Mouse (Mus musculus) liver, embryonic 13.5 days (tissue): ENCODE measurements at regions not wholly inside any gene's neighbourhood (a gene's known extent, or its start where the extent isn't known, plus 50 kb on each side); places are given as distances from the start of the nearest gene placed in this dataset.
A peak's percentile ranks its signal among the peaks of the same experiment; 100 is the strongest.

Experiments used
- ATAC-seq: fragments of 200-750 bp; cut with Nextera tagmentation; 2 replicates; pipeline ENCODE4 v1.8.0; 2017; ENCODE audit warnings: low read depth, mild to moderate bottlenecking, moderate number of reproducible peaks, moderate library complexity
- DNase-seq: peaks from one replicate; pipeline ENCODE4 v3.0.0; 2022
- H3K27ac ChIP-seq: fragments of 300-500 bp; sonication (generic); 2 replicates; pipeline ENCODE4 v1.5.1; 2015; ENCODE audit warnings: moderate library complexity, mild to moderate bottlenecking, inconsistent platforms
- H3K27me3 ChIP-seq: fragments of 300-500 bp; sonication (generic); 2 replicates; pipeline ENCODE4 v1.6.1; 2015; ENCODE audit warnings: mild to moderate bottlenecking, inconsistent platforms
- H3K36me3 ChIP-seq: fragments of 300-500 bp; sonication (generic); 2 replicates; pipeline ENCODE4 v1.6.1; 2015; ENCODE audit warnings: mild to moderate bottlenecking, inconsistent platforms
- H3K4me1 ChIP-seq: fragments of 300-500 bp; sonication (generic); replicated peaks from 2 replicates; pipeline ENCODE4 v1.6.1; 2015; ENCODE audit warnings: inconsistent platforms
- H3K4me2 ChIP-seq: fragments of 300-500 bp; sonication (generic); 2 replicates; pipeline ENCODE4 v1.6.1; 2015; ENCODE audit warnings: inconsistent platforms, mild to moderate bottlenecking, moderate library complexity
- H3K4me3 ChIP-seq: fragments of 300-500 bp; sonication (generic); replicated peaks from 2 replicates; pipeline ENCODE4 v1.5.1; 2015; ENCODE audit warnings: mild to moderate bottlenecking, inconsistent platforms
- H3K9ac ChIP-seq: fragments of 300-500 bp; sonication (generic); 2 replicates; pipeline ENCODE4 v1.6.1; 2015; ENCODE audit warnings: mild to moderate bottlenecking, inconsistent platforms
- H3K9me3 ChIP-seq: fragments of 300-500 bp; sonication (generic); replicated peaks from 2 replicates; pipeline ENCODE4 v1.6.1; 2016; ENCODE audit warnings: inconsistent platforms
- WGBS: fragments of 180-500 bp; shearing (Covaris S2); methylation state at CpG from one replicate; pipeline ENCODE4 v1.1.7; 2015; ENCODE audit not compliant: insufficient replicate concordance; 5-methylcytosine and 5-hydroxymethylcytosine counted together

DNA sequence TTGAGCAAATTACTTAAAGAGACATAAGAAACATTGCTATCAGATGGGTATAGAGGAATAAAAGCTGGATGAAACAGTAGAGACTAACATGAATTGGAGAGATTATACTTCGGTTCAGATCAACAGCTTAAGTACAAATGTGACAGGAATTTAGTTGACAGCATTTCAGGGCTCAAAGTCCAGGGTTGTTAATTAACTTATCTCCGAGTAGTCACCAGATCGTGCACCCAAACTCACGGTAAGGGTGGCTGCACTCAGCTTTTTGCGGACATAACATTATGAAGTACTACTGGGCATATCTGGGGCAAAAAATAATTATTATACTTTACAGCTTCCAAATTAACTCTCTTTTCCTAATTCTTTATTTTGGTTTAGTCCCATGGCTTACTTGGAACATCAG is 1409.3 kb upstream of the A1bg start:
- WGBS, result 63% methylated on average over 5 of the region's 5 CpGs
- Histone ChIP-seq H3K36me3 (no peaks in the 10 kb centered on the region), H3K4me1 (peaks cover 45% of the 10 kb centered on the region), H3K27me3 (no peaks in the 10 kb centered on the region), H3K4me3 (no peak overlapping the region), H3K27ac (no peak overlapping the region), H3K9ac (no peak overlapping the region), H3K9me3 (no peaks in the 10 kb centered on the region), H3K4me2 (no peak overlapping the region)
- ATAC-seq (no peak), DNase-seq (no peak)

DNA sequence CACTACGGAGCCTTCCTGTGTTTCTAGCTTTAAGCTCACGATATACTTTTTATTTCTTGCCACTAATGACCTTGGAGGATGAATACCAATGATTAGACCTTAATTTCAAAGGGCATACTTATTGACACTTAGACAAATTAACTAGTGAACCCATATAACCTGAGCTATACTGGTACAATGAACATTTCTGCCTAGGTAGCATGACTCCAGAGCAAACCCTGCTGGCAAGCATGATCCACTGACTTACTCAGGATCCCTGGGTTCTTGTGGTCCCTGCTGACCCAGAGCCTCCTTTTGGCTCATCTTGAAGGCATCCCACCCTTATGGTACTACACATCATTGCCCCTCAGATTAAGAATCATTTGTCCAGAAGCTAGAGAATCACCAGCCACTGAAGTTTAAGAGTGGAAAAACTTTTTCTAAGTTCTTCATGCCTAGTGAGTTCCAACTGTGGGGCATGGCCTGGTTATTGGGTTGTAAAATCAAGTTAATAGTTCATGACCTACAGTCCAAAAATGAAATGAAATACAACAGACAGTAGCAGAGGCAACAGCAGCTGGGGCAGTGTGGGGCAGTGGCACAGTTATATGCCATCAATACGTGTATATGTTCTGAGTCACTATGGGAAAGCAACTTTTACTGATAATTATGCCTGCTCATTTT is 1408.5 kb upstream of the A1bg start:
- no peak overlapping the region for H3K9ac ChIP-seq
- H3K4me1 ChIP-seq, result peaks cover 53% of the 10 kb centered on the region
- no peak overlapping the region for H3K4me2 ChIP-seq
- DNase-seq (no peak), ATAC-seq (no peak)
- H3K4me3 ChIP-seq, result no peak overlapping the region
- 65% methylated on average over 3 of the region's 3 CpGs for WGBS
- no peak overlapping the region for H3K27ac ChIP-seq
- H3K27me3 ChIP-seq, result no peaks in the 10 kb centered on the region
- no peaks in the 10 kb centered on the region for H3K36me3 ChIP-seq
- H3K9me3 ChIP-seq, result no peaks in the 10 kb centered on the region

DNA sequence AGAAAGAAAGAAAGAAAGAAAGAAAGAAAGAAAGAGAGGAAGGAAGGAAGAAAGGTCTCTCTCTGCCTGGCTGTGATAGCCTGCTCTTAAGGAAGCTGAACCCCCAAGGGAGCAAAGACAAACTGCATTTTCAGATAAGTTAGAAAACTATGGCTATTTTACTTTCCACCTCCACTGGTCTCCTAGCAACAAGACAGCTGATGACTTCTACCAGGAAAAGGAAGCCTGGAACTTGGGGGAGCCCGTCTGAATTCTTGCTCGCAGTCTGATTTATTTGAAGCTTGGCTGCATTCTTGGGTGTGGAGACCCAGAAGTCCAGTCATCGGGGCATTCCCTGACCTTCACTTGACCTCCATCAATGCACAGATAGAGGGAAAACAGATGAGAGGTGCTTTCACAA is 1406.1 kb upstream of the A1bg start:
- no peaks in the 10 kb centered on the region for H3K36me3 ChIP-seq
- DNase-seq (peak; percentile 8), ATAC-seq (peak; percentile 53)
- H3K4me2 ChIP-seq, result peak overlapping the region; percentile 48
- peaks cover 50% of the 10 kb centered on the region for H3K4me1 ChIP-seq
- H3K4me3 ChIP-seq, result peak overlapping the region; percentile 16; the same call in 1 of the 2 replicates
- peak overlapping the region; percentile 8 for H3K9ac ChIP-seq
- peak overlapping the region; percentile 62 for H3K27ac ChIP-seq
- no peaks in the 10 kb centered on the region for H3K9me3 ChIP-seq
- H3K27me3 ChIP-seq, result no peaks in the 10 kb centered on the region
- WGBS, result 10% methylated on average over 3 of the region's 3 CpGs

DNA sequence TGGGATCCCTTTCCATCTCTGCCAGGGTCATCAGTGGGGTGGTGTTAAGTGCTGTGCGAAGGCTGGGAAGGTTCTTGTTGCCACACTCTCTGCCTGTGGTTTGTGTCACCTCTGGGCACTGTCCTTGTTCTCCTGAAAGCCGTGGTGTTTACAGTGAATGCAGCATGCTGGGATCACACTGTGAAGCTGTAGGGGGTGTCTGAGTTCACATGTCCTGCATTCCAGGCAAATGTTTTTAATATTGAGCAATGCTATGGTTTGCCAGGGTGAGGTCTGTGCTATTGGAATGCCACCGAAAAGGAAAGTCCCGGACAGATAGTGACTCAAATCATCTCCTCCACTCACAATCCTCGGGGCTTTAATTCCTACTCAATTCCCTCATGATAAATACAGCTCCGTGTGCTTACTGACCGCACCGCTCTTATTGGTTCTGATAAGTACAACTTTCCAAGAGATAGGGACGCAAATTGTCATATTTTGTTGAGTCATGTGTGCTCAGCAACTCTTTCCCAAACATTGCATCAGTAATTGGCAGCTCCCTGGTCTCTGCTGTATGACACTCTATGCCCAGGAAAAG is 1405.6 kb upstream of the A1bg start:
- peak; percentile 86 for ATAC-seq
- DNase-seq, result peak; percentile 35
- Histone ChIP-seq H3K9me3 (no peaks in the 10 kb centered on the region), H3K4me2 (peak overlapping the region; percentile 48), H3K36me3 (no peaks in the 10 kb centered on the region), H3K4me3 (peak overlapping the region; percentile 16; the same call in 1 of the 2 replicates), H3K4me1 (peaks cover 50% of the 10 kb centered on the region), H3K27ac (peak overlapping the region; percentile 62; the same call in 1 of the 2 replicates), H3K27me3 (no peaks in the 10 kb centered on the region), H3K9ac (peak overlapping the region; percentile 8; the same call in 1 of the 2 replicates)
- WGBS, result 9% methylated on average over 9 of the region's 9 CpGs

DNA sequence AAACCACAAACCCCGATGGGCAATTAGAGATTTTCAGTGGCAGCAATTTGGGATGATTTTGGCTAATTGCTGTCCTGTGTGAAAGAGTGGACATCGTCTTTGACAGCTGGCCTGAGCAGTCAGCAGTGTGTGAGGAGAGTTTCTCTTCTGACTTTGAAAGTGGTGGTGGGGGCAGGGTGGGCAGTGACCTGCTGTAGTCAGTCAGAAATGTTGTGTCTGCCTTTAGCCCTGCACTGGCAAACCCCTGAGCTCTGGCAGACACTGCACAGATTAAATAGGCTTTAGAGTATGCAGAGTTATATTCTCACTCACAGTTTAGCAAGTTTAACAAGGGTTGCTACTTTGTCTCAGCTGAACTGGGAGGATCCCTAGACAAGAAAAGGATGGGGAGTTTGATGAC is 1404.7 kb upstream of the A1bg start:
- no peaks in the 10 kb centered on the region for H3K27me3 ChIP-seq
- DNase-seq (no peak), ATAC-seq (no peak)
- WGBS, result 60% methylated on average over 2 of the region's 2 CpGs
- H3K36me3 ChIP-seq, result no peaks in the 10 kb centered on the region
- peaks cover 48% of the 10 kb centered on the region for H3K4me1 ChIP-seq
- H3K9me3 ChIP-seq, result no peaks in the 10 kb centered on the region
- no peak overlapping the region for H3K27ac ChIP-seq
- H3K4me2 ChIP-seq, result no peak overlapping the region
- H3K4me3 ChIP-seq, result no peak overlapping the region
- H3K9ac ChIP-seq, result no peak overlapping the region

DNA sequence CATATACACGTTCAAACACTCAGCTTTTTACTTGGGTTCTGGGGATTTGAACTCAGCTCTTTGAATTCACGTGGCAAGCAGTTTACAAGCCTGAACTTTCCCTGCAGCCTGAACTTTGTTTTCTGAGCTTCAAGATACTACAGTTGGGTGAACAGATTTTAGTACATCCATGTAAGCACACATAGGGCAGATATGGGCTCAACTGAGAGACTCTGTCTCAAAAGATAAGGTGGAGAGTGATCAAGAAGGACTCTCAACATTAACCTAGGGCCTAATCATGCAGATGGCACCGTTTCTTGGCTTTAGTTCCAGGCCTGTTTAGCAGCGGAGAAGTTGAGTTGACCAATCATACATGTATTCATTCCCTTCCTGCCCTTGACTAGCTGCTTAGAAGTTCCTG is 1403.7 kb upstream of the A1bg start:
- H3K9me3 ChIP-seq, result no peaks in the 10 kb centered on the region
- DNase-seq (no peak), ATAC-seq (no peak)
- peaks cover 44% of the 10 kb centered on the region for H3K4me1 ChIP-seq
- H3K36me3 ChIP-seq, result no peaks in the 10 kb centered on the region
- no peaks in the 10 kb centered on the region for H3K27me3 ChIP-seq
- H3K27ac ChIP-seq, result no peak overlapping the region
- WGBS, result 53% methylated on average over 4 of the region's 4 CpGs
- no peak overlapping the region for H3K9ac ChIP-seq
- H3K4me3 ChIP-seq, result no peak overlapping the region
- no peak overlapping the region for H3K4me2 ChIP-seq

DNA sequence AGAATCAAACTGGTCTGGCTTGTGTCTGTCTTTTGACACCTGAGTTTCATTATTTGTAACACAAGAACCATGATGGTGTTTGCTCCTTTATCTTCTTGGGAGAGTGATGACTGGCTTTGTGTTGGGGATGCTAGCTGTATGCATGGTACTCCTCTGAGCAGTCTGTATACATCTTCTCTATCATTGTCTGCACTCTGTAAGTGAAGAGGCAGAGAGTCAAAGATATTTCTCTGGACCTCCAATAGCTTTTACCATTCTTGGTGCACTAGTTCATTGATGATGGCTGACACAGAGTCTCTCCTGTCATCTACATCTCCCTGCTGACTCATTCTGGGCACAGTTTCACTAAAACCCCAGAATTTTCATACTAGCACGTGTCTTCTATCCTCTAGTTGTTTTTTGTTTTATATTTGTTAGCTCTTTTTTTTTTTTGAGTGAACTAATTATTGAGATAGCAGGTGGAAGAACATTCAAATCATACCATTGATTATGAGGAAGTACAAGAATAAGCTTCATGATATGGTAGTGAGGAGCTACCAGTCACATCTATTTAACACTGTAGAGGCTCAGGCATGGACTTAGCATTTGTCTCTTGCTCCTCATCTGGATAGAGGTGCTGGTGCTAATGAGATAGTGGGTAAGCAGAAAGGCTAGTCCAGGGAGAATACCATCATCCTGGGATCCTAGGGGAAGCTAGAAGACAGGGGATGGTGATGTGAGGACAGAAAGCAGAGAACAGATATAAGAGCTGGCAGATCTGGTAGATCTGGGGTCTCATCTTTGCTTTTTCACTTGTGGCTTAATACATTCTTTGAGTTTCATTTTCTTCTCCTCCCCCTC is 1402.9 kb upstream of the A1bg start:
- peaks cover 39% of the 10 kb centered on the region for H3K4me1 ChIP-seq
- H3K4me3 ChIP-seq, result no peak overlapping the region
- WGBS, result 53% methylated on average over 1 of the region's 1 CpGs
- ATAC-seq, result no peak
- H3K4me2 ChIP-seq, result no peak overlapping the region
- H3K27ac ChIP-seq, result no peak overlapping the region
- DNase-seq, result no peak
- H3K36me3 ChIP-seq, result no peaks in the 10 kb centered on the region
- H3K9me3 ChIP-seq, result no peaks in the 10 kb centered on the region
- no peak overlapping the region for H3K9ac ChIP-seq
- no peaks in the 10 kb centered on the region for H3K27me3 ChIP-seq

DNA sequence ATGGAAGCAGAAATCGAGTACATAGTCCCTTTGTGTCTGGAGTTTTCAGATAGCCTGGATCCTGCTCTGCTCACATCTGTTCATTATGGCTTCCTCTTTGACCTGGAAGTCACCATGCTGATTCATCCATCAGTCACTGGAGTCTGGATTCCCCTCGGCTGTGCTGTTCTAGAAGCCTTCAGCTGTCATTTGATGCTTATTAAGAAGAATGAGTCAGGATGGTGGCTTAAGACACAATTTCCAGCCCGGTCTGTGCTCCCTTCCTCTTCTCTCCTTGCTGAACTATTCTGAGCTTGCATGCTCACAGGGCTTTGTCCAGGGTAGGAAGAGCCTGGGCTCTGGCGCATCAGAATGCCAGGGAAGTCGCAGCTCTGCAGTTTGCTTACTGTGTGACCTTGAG is 1398.2 kb upstream of the A1bg start:
- DNase-seq, result no peak
- no peak for ATAC-seq
- Histone ChIP-seq H3K27me3 (no peaks in the 10 kb centered on the region), H3K9me3 (no peaks in the 10 kb centered on the region), H3K4me1 (no peaks in the 10 kb centered on the region), H3K9ac (no peak overlapping the region), H3K4me2 (no peak overlapping the region), H3K27ac (no peak overlapping the region), H3K36me3 (no peaks in the 10 kb centered on the region), H3K4me3 (no peak overlapping the region)
- 46% methylated on average over 5 of the region's 5 CpGs for WGBS

DNA sequence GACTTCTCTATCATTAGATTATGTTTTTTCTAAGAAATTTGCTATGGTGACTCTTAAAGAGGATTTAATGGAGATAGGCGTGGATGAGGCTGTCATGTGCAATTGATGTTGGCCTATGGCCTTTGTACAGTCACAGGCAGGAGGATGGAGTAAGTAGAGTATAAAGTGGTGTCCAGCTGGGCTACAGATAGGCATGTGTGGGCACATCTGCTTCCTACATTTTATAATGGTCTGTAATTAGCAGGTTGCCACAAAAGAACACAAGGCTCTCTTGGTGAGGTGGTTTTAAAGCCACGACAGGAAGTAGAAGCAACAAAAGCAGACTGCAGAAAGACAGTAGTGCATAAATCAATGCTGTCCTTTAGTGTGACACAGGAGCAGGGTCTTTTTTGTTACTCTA is 1391.6 kb upstream of the A1bg start:
- no peak overlapping the region for H3K4me2 ChIP-seq
- 33% methylated on average over 2 of the region's 2 CpGs for WGBS
- H3K9ac ChIP-seq, result no peak overlapping the region
- no peak overlapping the region for H3K27ac ChIP-seq
- H3K4me3 ChIP-seq, result no peak overlapping the region
- H3K9me3 ChIP-seq, result no peaks in the 10 kb centered on the region
- no peaks in the 10 kb centered on the region for H3K36me3 ChIP-seq
- ATAC-seq, result no peak
- no peaks in the 10 kb centered on the region for H3K27me3 ChIP-seq
- DNase-seq, result no peak
- no peaks in the 10 kb centered on the region for H3K4me1 ChIP-seq

DNA sequence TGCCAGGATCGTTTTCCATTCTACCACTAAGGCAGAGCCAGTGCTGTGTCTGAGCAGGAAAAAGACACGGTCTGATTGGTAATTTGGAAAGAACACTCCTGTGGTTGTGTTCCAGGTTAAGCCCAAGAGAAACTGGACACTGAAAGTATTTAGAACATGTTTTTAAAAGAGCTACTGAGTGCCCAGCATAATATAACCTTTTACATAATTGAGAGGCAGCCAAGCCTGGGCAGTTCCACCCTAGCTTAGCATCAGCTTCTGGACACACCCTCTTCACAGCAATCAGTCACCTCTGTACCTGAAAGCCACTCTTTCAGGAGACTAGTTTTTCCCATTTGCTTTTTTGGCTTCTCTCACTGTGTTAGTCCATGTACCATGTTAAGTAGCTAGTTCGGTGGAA is 1379.4 kb upstream of the A1bg start:
- Histone ChIP-seq H3K27ac (no peak overlapping the region), H3K4me3 (no peak overlapping the region), H3K9me3 (no peaks in the 10 kb centered on the region), H3K27me3 (no peaks in the 10 kb centered on the region), H3K4me2 (no peak overlapping the region), H3K36me3 (no peaks in the 10 kb centered on the region), H3K9ac (no peak overlapping the region), H3K4me1 (0 out of 2 replicates have a peak, but pooled peaks cover 4% of the 10 kb centered on the region)
- 73% methylated on average over 3 of the region's 3 CpGs for WGBS
- ATAC-seq, result no peak
- no peak for DNase-seq

DNA sequence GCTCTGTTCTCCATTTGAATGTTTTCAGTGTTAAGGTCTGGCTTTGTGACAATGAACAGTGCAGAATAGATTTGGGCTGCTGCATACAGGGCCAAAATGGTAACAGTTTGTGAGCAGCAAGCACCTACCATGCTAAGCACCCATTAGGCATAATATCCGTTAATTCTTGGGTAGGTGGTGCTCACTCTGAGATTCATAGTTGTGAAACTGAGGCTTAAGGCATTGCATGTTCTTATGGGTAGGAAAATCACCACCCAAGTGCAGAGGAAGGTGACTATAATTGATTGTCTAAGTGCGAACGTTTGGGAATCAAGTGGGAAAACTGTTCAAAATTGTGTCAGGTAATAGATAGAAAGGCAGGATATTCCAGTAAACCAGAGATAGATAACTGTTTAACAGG is 1378.8 kb upstream of the A1bg start:
- Histone ChIP-seq H3K4me3 (no peak overlapping the region), H3K9me3 (no peaks in the 10 kb centered on the region), H3K4me1 (0 out of 2 replicates have a peak, but pooled peaks cover 7% of the 10 kb centered on the region), H3K9ac (no peak overlapping the region), H3K27ac (no peak overlapping the region), H3K36me3 (no peaks in the 10 kb centered on the region), H3K4me2 (no peak overlapping the region), H3K27me3 (no peaks in the 10 kb centered on the region)
- ATAC-seq (no peak), DNase-seq (no peak)
- WGBS, result 69% methylated on average over 3 of the region's 3 CpGs
